Mouse (Mus musculus) liver, embryonic 16.5 days (tissue): ENCODE measurements around the gene Tmem217. TPM values are rescaled to one million over a fixed set of nuclear protein-coding genes. Genes with fewer than 3 reads are reported as not detected.

Experiments
- ATAC-seq: fragments of 200-750 bp; cut with Nextera tagmentation; 2 replicates; pipeline ENCODE4 v1.8.0; 2017; ENCODE audit warnings: low read depth, mild to moderate bottlenecking, moderate number of reproducible peaks, moderate library complexity
- H3K27ac ChIP-seq: fragments of 300-500 bp; sonication (generic); 2 replicates; pipeline ENCODE4 v1.5.1; 2014; ENCODE audit warnings: mild to moderate bottlenecking, low read length
- H3K27me3 ChIP-seq: fragments of 300-500 bp; sonication (generic); 2 replicates; pipeline ENCODE4 v1.6.1; 2014; ENCODE audit warnings: low read depth, low read length, mixed read lengths; ENCODE audit not compliant: control insufficient read depth, insufficient read depth
- H3K36me3 ChIP-seq: fragments of 300-500 bp; sonication (generic); 2 replicates; pipeline ENCODE4 v1.6.1; 2014; ENCODE audit warnings: mild to moderate bottlenecking; ENCODE audit not compliant: control insufficient read depth, insufficient read depth
- H3K4me1 ChIP-seq: fragments of 300-500 bp; sonication (generic); 2 replicates; pipeline ENCODE4 v1.6.1; 2014; ENCODE audit warnings: low read depth, low read length, mixed read lengths; ENCODE audit not compliant: control insufficient read depth
- H3K4me2 ChIP-seq: fragments of 300-500 bp; sonication (generic); 2 replicates; pipeline ENCODE4 v1.6.1; 2014; ENCODE audit warnings: low read depth, low read length, mixed read lengths
- H3K4me3 ChIP-seq: fragments of 300-500 bp; sonication (generic); 2 replicates; pipeline ENCODE4 v1.5.1; 2014; ENCODE audit warnings: low read depth, mild to moderate bottlenecking, low read length
- H3K9ac ChIP-seq: fragments of 300-500 bp; sonication (generic); 2 replicates; pipeline ENCODE4 v1.6.1; 2014; ENCODE audit warnings: low read depth, low read length
- H3K9me3 ChIP-seq: fragments of 300-500 bp; sonication (generic); replicated peaks from 2 replicates; pipeline ENCODE4 v1.6.1; 2016; ENCODE audit warnings: low read length; ENCODE audit not compliant: control insufficient read depth
- WGBS: fragments of 180-500 bp; shearing (Covaris S2); extraction: QIAGEN DNeasy Blood & Tissue Kit; methylation state at CpG from one replicate; pipeline ENCODE4 v1.1.7; 2014; ENCODE audit not compliant: insufficient replicate concordance; 5-methylcytosine and 5-hydroxymethylcytosine counted together
- microRNA-seq: library from miRNA; unstranded; fragments of <30 nt; microRNA quantifications from one replicate; pipeline ENCODE4, GENCODE M21; 2016
- polyA plus RNA-seq: library from polyadenylated mRNA; unstranded; fragments of >200 nt; fragmentation: Nextera tagmentation; extraction: Ambion mirVana; gene quantifications from 2 replicates; pipeline ENCODE4 v1.2.1, GENCODE M21; 2015

Gene Tmem217
- polyA plus RNA-seq, 1 experiment from 2014 or later: not detected

GRCm38 (mm10) chr17:29480256-29480655, 71.9 kb downstream of the Tmem217 start:
- Histone ChIP-seq H3K36me3 (no peaks in the 10 kb centered on the region), H3K4me2 (no peak overlapping the region), H3K9ac (no peak overlapping the region), H3K4me3 (no peak overlapping the region), H3K4me1 (peaks cover 18% of the 10 kb centered on the region), H3K9me3 (peaks cover 4% of the 10 kb centered on the region; the same call in 1 of the 2 replicates), H3K27ac (no peak overlapping the region), H3K27me3 (no peaks in the 10 kb centered on the region)
- peak; percentile 58; the same call in 1 of the 2 replicates for ATAC-seq
- 44% methylated on average over 2 of the region's 2 CpGs for WGBS

DNA sequence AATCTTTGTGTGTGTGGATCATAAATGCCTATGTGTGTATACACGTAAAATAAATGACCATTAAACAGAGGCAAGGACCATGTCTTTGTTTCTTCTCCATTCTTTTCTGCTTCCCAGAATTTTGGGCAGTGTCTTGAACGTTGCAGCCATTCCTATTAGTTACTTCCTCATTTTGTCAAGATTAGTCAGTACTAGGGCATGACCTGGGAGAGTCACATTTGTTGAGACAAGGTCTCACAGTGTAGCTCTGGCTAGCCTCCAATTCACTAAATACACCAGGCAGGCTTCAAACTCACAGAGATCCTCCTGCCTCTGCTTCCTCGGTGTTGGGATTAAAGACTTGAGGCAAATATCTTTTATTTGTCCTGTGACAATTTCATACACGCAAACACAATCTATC, 73.9 kb downstream of the Tmem217 start:
- Histone ChIP-seq H3K9ac (no peak overlapping the region), H3K27ac (no peak overlapping the region), H3K27me3 (no peaks in the 10 kb centered on the region), H3K4me2 (no peak overlapping the region), H3K4me1 (peaks cover 11% of the 10 kb centered on the region), H3K4me3 (no peak overlapping the region), H3K9me3 (peaks cover 4% of the 10 kb centered on the region; the same call in 1 of the 2 replicates), H3K36me3 (no peaks in the 10 kb centered on the region)
- 48% methylated on average over 4 of the region's 4 CpGs for WGBS
- no peak for ATAC-seq

- no peak overlapping the region for H3K9ac ChIP-seq
- peaks cover 11% of the 10 kb centered on the region for H3K4me1 ChIP-seq
- 0 out of 2 replicates have a peak, but pooled peaks cover under 1% of the 10 kb centered on the region for H3K9me3 ChIP-seq
- ATAC-seq: no peak
- H3K4me3 ChIP-seq: no peak overlapping the region
- no peak overlapping the region for H3K4me2 ChIP-seq
- H3K27ac ChIP-seq: no peak overlapping the region
- H3K36me3 ChIP-seq: no peaks in the 10 kb centered on the region
- WGBS: 84% methylated on average over 10 of the region's 10 CpGs
- H3K27me3 ChIP-seq: no peaks in the 10 kb centered on the region
These were observed 74.8 kb downstream of the Tmem217 start for GRCm38 (mm10) chr17:29477357-29477756.

DNA sequence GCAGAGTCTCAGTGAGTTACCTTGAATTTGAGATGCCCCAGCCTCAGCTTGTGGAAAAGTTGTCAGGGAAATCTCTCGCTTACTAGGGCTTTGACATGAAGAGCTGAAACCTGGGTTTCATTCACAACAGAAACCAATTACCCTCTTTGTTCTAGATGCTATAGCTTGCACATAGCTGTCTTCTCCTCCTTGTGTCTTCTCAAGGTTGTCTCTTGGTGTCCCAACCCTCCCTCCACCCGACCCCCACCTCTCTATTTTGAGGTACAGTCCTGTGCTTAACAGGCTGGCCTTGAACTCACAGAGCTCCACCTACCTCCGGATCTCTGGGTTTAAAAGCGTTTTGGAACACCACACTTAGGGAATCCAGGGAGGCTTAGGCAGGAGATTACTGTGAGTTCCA, 75.7 kb downstream of the Tmem217 start:
- Histone ChIP-seq H3K27ac (no peak overlapping the region), H3K4me2 (no peak overlapping the region), H3K4me1 (peaks cover 11% of the 10 kb centered on the region), H3K27me3 (no peaks in the 10 kb centered on the region), H3K4me3 (no peak overlapping the region), H3K9me3 (no peaks in the 10 kb centered on the region), H3K9ac (no peak overlapping the region), H3K36me3 (no peaks in the 10 kb centered on the region)
- no peak for ATAC-seq
- WGBS: 60% methylated on average over 4 of the region's 4 CpGs

Small RNA genes within 50 kb of the gene (microRNA-seq; reads per million reads assigned to microRNA genes)
- gene Mir7667: not detected

Other genes starting within 250 kb of the Tmem217 start
- gene Pi16, start 234.7 kb downstream of the Tmem217 start, polyA plus RNA-seq: 2.0 and 2.6 TPM in 2 replicates
- 33.3 and 48.5 TPM in 2 replicates for gene Mtch1, start 204.5 kb downstream of the Tmem217 start, polyA plus RNA-seq
- gene Fgd2, start 191.5 kb downstream of the Tmem217 start, polyA plus RNA-seq: 7.7 and 8.1 TPM in 2 replicates
- gene Pim1, start 61.6 kb downstream of the Tmem217 start, polyA plus RNA-seq: 74.7 and 80.0 TPM in 2 replicates
- gene Gm17657, start 2.7 kb downstream of the Tmem217 start, polyA plus RNA-seq: not detected in 2 replicates
- 2.7 TPM in 2 replicates for gene Tbc1d22b, start 2.6 kb downstream of the Tmem217 start, polyA plus RNA-seq
- 30.5 and 33.7 TPM in 2 replicates for gene Rnf8, start 62.4 kb upstream of the Tmem217 start, polyA plus RNA-seq
- 1.3 TPM in 2 replicates for gene Gm28043, start 62.5 kb upstream of the Tmem217 start, polyA plus RNA-seq
- 58.4 and 62.0 TPM in 2 replicates for gene Cmtr1, start 108.2 kb upstream of the Tmem217 start, polyA plus RNA-seq
- gene Ccdc167, start 164.7 kb upstream of the Tmem217 start, polyA plus RNA-seq: 6.8 and 7.3 TPM in 2 replicates